Mouse (Mus musculus): ENCODE measurements around the gene Stard13. TPM values are rescaled to one million over a fixed set of nuclear protein-coding genes. Genes with fewer than 3 reads are reported as not detected.

Stard13 gene
- polyA plus RNA-seq, 1 experiment: 7.1 TPM

- Histone ChIP-seq H3K4me1 (ENCODE audit: control insufficient read depth, insufficient read depth, low read length) (no peaks in the 10 kb centered on the region), H3K27me3 (ENCODE audit: control insufficient read depth, insufficient read depth, low read length, poor library complexity, severe bottlenecking) (peaks cover 8% of the 10 kb centered on the region; the same call in 1 of the 2 replicates), H3K36me3 (ENCODE audit: control insufficient read depth, insufficient read depth, low read length, poor library complexity, severe bottlenecking) (no peaks in the 10 kb centered on the region), H3K27ac (ENCODE audit: insufficient read depth, low read length) (no peak overlapping the region), H3K9me3 (replicated peaks; ENCODE audit: control insufficient read depth, insufficient read depth, low read length, poor library complexity, severe bottlenecking) (no peaks in the 10 kb centered on the region), H3K9ac (ENCODE audit: low read depth, poor library complexity, severe bottlenecking) (no peak overlapping the region), H3K4me3 (ENCODE audit: low read depth, low read length) (no peak overlapping the region)
- TF ChIP-seq EP300 (IDR thresholded peaks at IDR 0.05; ENCODE audit: insufficient read depth, low read depth, low read length): no peak
- TF ChIP-seq POLR2A (IDR thresholded peaks at IDR 0.05; ENCODE audit: insufficient read depth, low read length): no peak
- no peak for TF ChIP-seq CTCF (IDR thresholded peaks at IDR 0.05; ENCODE audit: low read depth, low read length)
Observed at GRCm38 (mm10) chr5:151192266-151192665, 41.4 kb downstream of the Stard13 start.

- TF ChIP-seq POLR2A (IDR thresholded peaks at IDR 0.05; ENCODE audit: insufficient read depth, low read length): no peak
- Histone ChIP-seq H3K4me1 (ENCODE audit: control insufficient read depth, insufficient read depth, low read length) (no peaks in the 10 kb centered on the region), H3K4me3 (ENCODE audit: low read depth, low read length) (no peak overlapping the region), H3K36me3 (ENCODE audit: control insufficient read depth, insufficient read depth, low read length, poor library complexity, severe bottlenecking) (no peaks in the 10 kb centered on the region), H3K9ac (ENCODE audit: low read depth, poor library complexity, severe bottlenecking) (no peak overlapping the region), H3K27ac (ENCODE audit: insufficient read depth, low read length) (no peak overlapping the region), H3K27me3 (ENCODE audit: control insufficient read depth, insufficient read depth, low read length, poor library complexity, severe bottlenecking) (peaks cover 8% of the 10 kb centered on the region; the same call in 1 of the 2 replicates), H3K9me3 (replicated peaks; ENCODE audit: control insufficient read depth, insufficient read depth, low read length, poor library complexity, severe bottlenecking) (no peaks in the 10 kb centered on the region)
Observed at GRCm38 (mm10) chr5:151190764-151191163, 42.9 kb downstream of the Stard13 start.

GRCm38 (mm10) chr5:151189789-151190378, 43.8 kb downstream of the Stard13 start:
- Histone ChIP-seq H3K27ac (ENCODE audit: insufficient read depth, low read length) (no peak overlapping the region), H3K4me3 (ENCODE audit: low read depth, low read length) (peak overlapping the region; percentile 50), H3K27me3 (ENCODE audit: control insufficient read depth, insufficient read depth, low read length, poor library complexity, severe bottlenecking) (peaks cover 8% of the 10 kb centered on the region; the same call in 1 of the 2 replicates), H3K9me3 (replicated peaks; ENCODE audit: control insufficient read depth, insufficient read depth, low read length, poor library complexity, severe bottlenecking) (no peaks in the 10 kb centered on the region), H3K36me3 (ENCODE audit: control insufficient read depth, insufficient read depth, low read length, poor library complexity, severe bottlenecking) (no peaks in the 10 kb centered on the region), H3K4me1 (ENCODE audit: control insufficient read depth, insufficient read depth, low read length) (no peaks in the 10 kb centered on the region), H3K9ac (ENCODE audit: low read depth, poor library complexity, severe bottlenecking) (peak overlapping the region; percentile 0; the same call in 1 of the 2 replicates)
- no peak for TF ChIP-seq POLR2A (IDR thresholded peaks at IDR 0.05; ENCODE audit: insufficient read depth, low read length)
- TF ChIP-seq CTCF (IDR thresholded peaks at IDR 0.05; ENCODE audit: low read depth, low read length): no peak
- TF ChIP-seq EP300 (IDR thresholded peaks at IDR 0.05; ENCODE audit: insufficient read depth, low read depth, low read length): no peak

- Histone ChIP-seq H3K27me3 (ENCODE audit: control insufficient read depth, insufficient read depth, low read length, poor library complexity, severe bottlenecking) (peaks cover 8% of the 10 kb centered on the region; the same call in 1 of the 2 replicates), H3K4me3 (ENCODE audit: low read depth, low read length) (no peak overlapping the region), H3K9me3 (replicated peaks; ENCODE audit: control insufficient read depth, insufficient read depth, low read length, poor library complexity, severe bottlenecking) (no peaks in the 10 kb centered on the region), H3K9ac (ENCODE audit: low read depth, poor library complexity, severe bottlenecking) (no peak overlapping the region), H3K27ac (ENCODE audit: insufficient read depth, low read length) (no peak overlapping the region), H3K4me1 (ENCODE audit: control insufficient read depth, insufficient read depth, low read length) (no peaks in the 10 kb centered on the region), H3K36me3 (ENCODE audit: control insufficient read depth, insufficient read depth, low read length, poor library complexity, severe bottlenecking) (no peaks in the 10 kb centered on the region)
- TF ChIP-seq CTCF (IDR thresholded peaks at IDR 0.05; ENCODE audit: low read depth, low read length) (no peak), POLR2A (IDR thresholded peaks at IDR 0.05; ENCODE audit: insufficient read depth, low read length) (no peak), EP300 (IDR thresholded peaks at IDR 0.05; ENCODE audit: insufficient read depth, low read depth, low read length) (no peak)
Observed at GRCm38 (mm10) chr5:151189321-151189720, 44.3 kb downstream of the Stard13 start.

GRCm38 (mm10) chr5:151188659-151189058, 45.0 kb downstream of the Stard13 start:
- TF ChIP-seq EP300 (IDR thresholded peaks at IDR 0.05; ENCODE audit: insufficient read depth, low read depth, low read length) (no peak), CTCF (IDR thresholded peaks at IDR 0.05; ENCODE audit: low read depth, low read length) (no peak), POLR2A (IDR thresholded peaks at IDR 0.05; ENCODE audit: insufficient read depth, low read length) (no peak)
- Histone ChIP-seq H3K9ac (ENCODE audit: low read depth, poor library complexity, severe bottlenecking) (no peak overlapping the region), H3K9me3 (replicated peaks; ENCODE audit: control insufficient read depth, insufficient read depth, low read length, poor library complexity, severe bottlenecking) (no peaks in the 10 kb centered on the region), H3K27ac (ENCODE audit: insufficient read depth, low read length) (no peak overlapping the region), H3K27me3 (ENCODE audit: control insufficient read depth, insufficient read depth, low read length, poor library complexity, severe bottlenecking) (peaks cover 8% of the 10 kb centered on the region; the same call in 1 of the 2 replicates), H3K36me3 (ENCODE audit: control insufficient read depth, insufficient read depth, low read length, poor library complexity, severe bottlenecking) (no peaks in the 10 kb centered on the region), H3K4me3 (ENCODE audit: low read depth, low read length) (no peak overlapping the region), H3K4me1 (ENCODE audit: control insufficient read depth, insufficient read depth, low read length) (no peaks in the 10 kb centered on the region)

GRCm38 (mm10) chr5:151187336-151187735, 46.3 kb downstream of the Stard13 start:
- Histone ChIP-seq H3K9ac (ENCODE audit: low read depth, poor library complexity, severe bottlenecking) (no peak overlapping the region), H3K4me3 (ENCODE audit: low read depth, low read length) (no peak overlapping the region), H3K27ac (ENCODE audit: insufficient read depth, low read length) (no peak overlapping the region), H3K36me3 (ENCODE audit: control insufficient read depth, insufficient read depth, low read length, poor library complexity, severe bottlenecking) (no peaks in the 10 kb centered on the region), H3K4me1 (ENCODE audit: control insufficient read depth, insufficient read depth, low read length) (no peaks in the 10 kb centered on the region), H3K27me3 (ENCODE audit: control insufficient read depth, insufficient read depth, low read length, poor library complexity, severe bottlenecking) (peaks cover 8% of the 10 kb centered on the region; the same call in 1 of the 2 replicates), H3K9me3 (replicated peaks; ENCODE audit: control insufficient read depth, insufficient read depth, low read length, poor library complexity, severe bottlenecking) (no peaks in the 10 kb centered on the region)
- TF ChIP-seq CTCF (IDR thresholded peaks at IDR 0.05; ENCODE audit: low read depth, low read length): no peak
- TF ChIP-seq POLR2A (IDR thresholded peaks at IDR 0.05; ENCODE audit: insufficient read depth, low read length): no peak
- no peak for TF ChIP-seq EP300 (IDR thresholded peaks at IDR 0.05; ENCODE audit: insufficient read depth, low read depth, low read length)
